In the genomic region with DNA sequence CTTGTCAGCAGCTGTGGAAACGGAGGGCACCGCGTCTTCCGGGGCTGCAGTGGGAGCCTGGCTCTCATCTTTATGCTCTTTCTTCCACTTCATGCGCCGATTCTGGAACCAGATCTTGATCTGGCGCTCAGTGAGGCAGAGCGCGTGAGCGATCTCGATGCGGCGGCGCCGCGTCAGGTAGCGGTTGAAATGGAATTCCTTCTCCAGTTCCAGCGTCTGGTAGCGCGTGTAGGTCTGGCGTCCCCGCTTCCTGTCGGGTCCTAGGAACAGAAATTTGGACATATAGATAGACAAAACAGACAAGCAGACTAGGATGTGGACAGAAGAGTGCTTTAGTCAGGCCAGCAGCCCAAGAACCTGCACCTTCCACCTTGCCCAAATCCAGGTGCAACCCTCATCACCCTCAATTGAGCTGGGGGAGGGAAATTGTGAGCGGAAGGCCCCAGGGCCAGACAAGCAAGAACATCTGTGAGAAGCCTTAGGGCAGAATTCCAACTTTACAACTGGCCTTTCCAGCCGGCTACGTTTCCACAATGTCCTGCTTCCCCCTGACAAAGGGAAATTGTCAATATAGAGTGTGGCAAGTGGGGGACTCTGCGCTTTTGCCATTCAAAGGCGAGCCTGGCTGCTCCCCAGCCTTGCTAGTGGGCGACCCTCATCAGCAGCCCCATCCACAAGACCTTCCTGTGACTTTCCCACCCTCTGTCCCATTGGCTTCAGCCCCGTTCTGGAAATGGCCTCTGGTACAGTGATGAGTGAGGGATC, we compare ENCODE assay signal across 9 mouse cellular contexts. TPM values are rescaled to one million over a fixed set of nuclear protein-coding genes. Genes with fewer than 3 reads are reported as not detected.
DNase-seq lines count a peak whose midpoint lies in the region; ATAC-seq lines count a peak whose summit lies in the region.
"Had no signal": no experiment of that assay in that cellular context is flagged by ENCODE, and none has a peak within 500 bp of the region (broad histone marks: within the 10 kb centered on the region; RNA-seq: fewer than 3 reads in every experiment).

No protein-coding gene starts in this region.

- 2% methylated on average over 30 of the region's 30 CpGs for WGBS in forebrain, embryonic 11.5 days
- 1% methylated on average over 30 of the region's 30 CpGs for WGBS in forebrain, embryonic 16.5 days
- under 1% methylated on average over 30 of the region's 30 CpGs for WGBS in neural tube, embryonic 11.5 days
- WGBS in limb, embryonic 10.5 days = under 1% methylated on average over 30 of the region's 30 CpGs

- H3K27me3 ChIP-seq in forebrain, embryonic 11.5 days (ENCODE audit: control insufficient read depth, insufficient read depth, low read length) = peaks cover 100% of the 10 kb centered on the region
- peaks cover 95% of the 10 kb centered on the region for H3K27me3 ChIP-seq in forebrain, embryonic 16.5 days (replicated peaks; ENCODE audit: control insufficient read depth, insufficient read depth, low read length)
- peaks cover 4% of the 10 kb centered on the region; the same call in 1 of the 2 replicates for H3K27me3 ChIP-seq in neural tube, embryonic 11.5 days (ENCODE audit: control insufficient read depth, insufficient read depth, low read length)
- H3K27me3 ChIP-seq in limb, embryonic 10.5 days (ENCODE audit: low read depth, poor library complexity, severe bottlenecking) = peaks cover 46% of the 10 kb centered on the region

- no peak overlapping the region for H3K9ac ChIP-seq in forebrain, embryonic 11.5 days (ENCODE audit: low read length)
- H3K9ac ChIP-seq in forebrain, embryonic 16.5 days (replicated peaks; ENCODE audit: low read depth, low read length) = no peak overlapping the region
- peak overlapping the region; percentile 99 for H3K9ac ChIP-seq in neural tube, embryonic 11.5 days (ENCODE audit: low read length)
- H3K9ac ChIP-seq: midbrain, embryonic 12.5 days had no signal

- H3K36me3 ChIP-seq in forebrain, embryonic 11.5 days (ENCODE audit: control insufficient read depth, insufficient read depth, low read length) = no peaks in the 10 kb centered on the region
- no peaks in the 10 kb centered on the region for H3K36me3 ChIP-seq in forebrain, embryonic 16.5 days (ENCODE audit: control insufficient read depth, insufficient read depth)
- H3K36me3 ChIP-seq in neural tube, embryonic 11.5 days (ENCODE audit: control insufficient read depth, insufficient read depth, low read length) = no peaks in the 10 kb centered on the region
- 0 out of 2 replicates have a peak, but pooled peaks cover 4% of the 10 kb centered on the region for H3K36me3 ChIP-seq in limb, embryonic 10.5 days
- H3K36me3 ChIP-seq: midbrain, embryonic 12.5 days had no signal

- peak; percentile 54 for DNase-seq in forebrain, embryonic 11.5 days (ENCODE audit: low spot score)
- DNase-seq in neural tube, embryonic 11.5 days (ENCODE audit: low spot score) = no peak
- DNase-seq in neural tube, embryonic 10.5 days (ENCODE audit: extremely low spot score, low spot score) = no peak
- DNase-seq in limb, embryonic 10.5 days (ENCODE audit: low spot score) = peak; percentile 73
- DNase-seq in urinary bladder, postnatal 25 days (ENCODE audit: low spot score) = peak; percentile 28
- DNase-seq in spleen, adult 18-20 months = no peak
- no peak for DNase-seq in left cerebral cortex, postnatal 14 days (ENCODE audit: low spot score in 2 of 2)

- no peak for ATAC-seq in forebrain, embryonic 11.5 days (replicated peaks; ENCODE audit: low FRiP score)
- ATAC-seq in forebrain, embryonic 16.5 days = no peak
- ATAC-seq in neural tube, embryonic 11.5 days (ENCODE audit: insufficient read depth, low FRiP score, low TSS enrichment) = no peak

- peaks cover 6% of the 10 kb centered on the region for H3K4me1 ChIP-seq in forebrain, embryonic 11.5 days (replicated peaks; ENCODE audit: control insufficient read depth, insufficient read depth, low read length)
- peaks cover 10% of the 10 kb centered on the region for H3K4me1 ChIP-seq in forebrain, embryonic 16.5 days (replicated peaks; ENCODE audit: control insufficient read depth, insufficient read depth, low read length)
- peaks cover 21% of the 10 kb centered on the region for H3K4me1 ChIP-seq in neural tube, embryonic 11.5 days (ENCODE audit: control insufficient read depth, insufficient read depth, low read length)
- H3K4me1 ChIP-seq in limb, embryonic 10.5 days = peaks cover 83% of the 10 kb centered on the region

- H3K4me2 ChIP-seq in forebrain, embryonic 11.5 days (ENCODE audit: low read depth, low read length, severe bottlenecking) = no peak overlapping the region
- no peak overlapping the region for H3K4me2 ChIP-seq in forebrain, embryonic 16.5 days (ENCODE audit: low read length)
- peak overlapping the region; percentile 99 for H3K4me2 ChIP-seq in neural tube, embryonic 11.5 days (ENCODE audit: low read depth)

- no peak overlapping the region for H3K4me3 ChIP-seq in forebrain, embryonic 11.5 days (ENCODE audit: low read depth, low read length)
- no peak overlapping the region for H3K4me3 ChIP-seq in forebrain, embryonic 16.5 days (replicated peaks; ENCODE audit: low read length)
- H3K4me3 ChIP-seq in neural tube, embryonic 11.5 days (ENCODE audit: low read depth, low read length) = peak overlapping the region; percentile 87
- peak overlapping the region; percentile 90 for H3K4me3 ChIP-seq in limb, embryonic 10.5 days

- intact Hi-C loops in left cerebral cortex, postnatal 14 days (cut with DNase I) = no loop called here

- H3K9me3 ChIP-seq in forebrain, embryonic 11.5 days (ENCODE audit: control insufficient read depth, low read length) = no peaks in the 10 kb centered on the region
- no peaks in the 10 kb centered on the region for H3K9me3 ChIP-seq in forebrain, embryonic 16.5 days (ENCODE audit: control insufficient read depth, low read length)
- H3K9me3 ChIP-seq in neural tube, embryonic 11.5 days (ENCODE audit: control insufficient read depth, low read length) = no peaks in the 10 kb centered on the region
- no peaks in the 10 kb centered on the region for H3K9me3 ChIP-seq in limb, embryonic 10.5 days (replicated peaks)
- H3K9me3 ChIP-seq: midbrain, embryonic 12.5 days had no signal

- no peak overlapping the region for H3K27ac ChIP-seq in forebrain, embryonic 11.5 days (ENCODE audit: low read depth, low read length)
- H3K27ac ChIP-seq in forebrain, embryonic 16.5 days (ENCODE audit: low read length) = no peak overlapping the region
- peak overlapping the region; percentile 100 for H3K27ac ChIP-seq in neural tube, embryonic 11.5 days (ENCODE audit: low read depth, low read length)
- H3K27ac ChIP-seq in limb, embryonic 10.5 days = peak overlapping the region; percentile 99
- H3K27ac ChIP-seq: midbrain, embryonic 12.5 days had no signal

RNA-seq across cellular contexts. Expression of a gene that starts 2.8 kb away (rescaled TPM):
- polyA plus RNA-seq in forebrain, embryonic 11.5 days (2014; fragmentation: Nextera tagmentation; extraction: Ambion mirVana) = not detected in 2 replicates
- not detected in 2 replicates for polyA plus RNA-seq in forebrain, embryonic 16.5 days (2015; fragmentation: Nextera tagmentation; extraction: Ambion mirVana)
- not detected in 2 replicates for polyA plus RNA-seq in neural tube, embryonic 11.5 days (2014; fragmentation: Nextera tagmentation; extraction: Ambion mirVana)
- 0.79 and 1.2 TPM in 2 replicates for polyA plus RNA-seq in limb, embryonic 10.5 days (2016; fragmentation: Nextera tagmentation; extraction: Ambion mirVana)
- not detected for total RNA-seq in left cerebral cortex, postnatal 14 days (2021)
- polyA plus RNA-seq: midbrain, embryonic 12.5 days had no signal

RNA-seq across cellular contexts. Expression of a gene that starts 2.8 kb away (rescaled TPM):
- not detected in 2 replicates for polyA plus RNA-seq in forebrain, embryonic 11.5 days (2014; fragmentation: Nextera tagmentation; extraction: Ambion mirVana)
- not detected in 2 replicates for polyA plus RNA-seq in forebrain, embryonic 16.5 days (2015; fragmentation: Nextera tagmentation; extraction: Ambion mirVana)
- polyA plus RNA-seq in neural tube, embryonic 11.5 days (2014; fragmentation: Nextera tagmentation; extraction: Ambion mirVana) = 20.2 TPM in 2 replicates
- 7.0 and 7.9 TPM in 2 replicates for polyA plus RNA-seq in limb, embryonic 10.5 days (2016; fragmentation: Nextera tagmentation; extraction: Ambion mirVana)
- not detected for total RNA-seq in left cerebral cortex, postnatal 14 days (2021)
- polyA plus RNA-seq: midbrain, embryonic 12.5 days had no signal

RNA-seq across cellular contexts. Expression of a gene that starts 5.7 kb away (rescaled TPM):
- polyA plus RNA-seq in forebrain, embryonic 11.5 days (2014; fragmentation: Nextera tagmentation; extraction: Ambion mirVana) = not detected in 2 replicates
- not detected in 2 replicates for polyA plus RNA-seq in forebrain, embryonic 16.5 days (2015; fragmentation: Nextera tagmentation; extraction: Ambion mirVana)
- polyA plus RNA-seq in neural tube, embryonic 11.5 days (2014; fragmentation: Nextera tagmentation; extraction: Ambion mirVana) = 61.2 and 71.3 TPM in 2 replicates
- 24.7 and 24.8 TPM in 2 replicates for polyA plus RNA-seq in limb, embryonic 10.5 days (2016; fragmentation: Nextera tagmentation; extraction: Ambion mirVana)
- not detected for total RNA-seq in left cerebral cortex, postnatal 14 days (2021)
- polyA plus RNA-seq: midbrain, embryonic 12.5 days had no signal

RNA-seq across cellular contexts. Expression of a gene that starts 7.4 kb away (rescaled TPM):
- not detected in 2 replicates for polyA plus RNA-seq in forebrain, embryonic 11.5 days (2014; fragmentation: Nextera tagmentation; extraction: Ambion mirVana)
- not detected in 2 replicates for polyA plus RNA-seq in forebrain, embryonic 16.5 days (2015; fragmentation: Nextera tagmentation; extraction: Ambion mirVana)
- 16.0 and 18.8 TPM in 2 replicates for polyA plus RNA-seq in neural tube, embryonic 11.5 days (2014; fragmentation: Nextera tagmentation; extraction: Ambion mirVana)
- 3.5 and 4.1 TPM in 2 replicates for polyA plus RNA-seq in limb, embryonic 10.5 days (2016; fragmentation: Nextera tagmentation; extraction: Ambion mirVana)
- total RNA-seq in left cerebral cortex, postnatal 14 days (2021) = not detected
- polyA plus RNA-seq: midbrain, embryonic 12.5 days had no signal

RNA-seq across cellular contexts. Expression of a gene that starts 11.6 kb away (rescaled TPM):
- not detected in 2 replicates for polyA plus RNA-seq in forebrain, embryonic 11.5 days (2014; fragmentation: Nextera tagmentation; extraction: Ambion mirVana)
- polyA plus RNA-seq in forebrain, embryonic 16.5 days (2015; fragmentation: Nextera tagmentation; extraction: Ambion mirVana) = not detected in 2 replicates
- polyA plus RNA-seq in neural tube, embryonic 11.5 days (2014; fragmentation: Nextera tagmentation; extraction: Ambion mirVana) = 53.4 and 56.5 TPM in 2 replicates
- 9.8 and 10.4 TPM in 2 replicates for polyA plus RNA-seq in limb, embryonic 10.5 days (2016; fragmentation: Nextera tagmentation; extraction: Ambion mirVana)
- not detected for total RNA-seq in left cerebral cortex, postnatal 14 days (2021)
- polyA plus RNA-seq: midbrain, embryonic 12.5 days had no signal

Comparison
In these comparisons a context has a peak if more than half of its experiments do, and no peak if none do; other contexts are left out.
1. DNase-seq: peak in forebrain, embryonic 11.5 days (single experiment), limb, embryonic 10.5 days (single experiment) and urinary bladder, postnatal 25 days (single experiment); none in neural tube, embryonic 11.5 days (single experiment), neural tube, embryonic 10.5 days (single experiment), spleen, adult 18-20 months (0 of 2) and left cerebral cortex, postnatal 14 days (0 of 2).
2. H3K27ac ChIP-seq: peak in neural tube, embryonic 11.5 days (single experiment) and limb, embryonic 10.5 days (single experiment); none in forebrain, embryonic 11.5 days (single experiment) and forebrain, embryonic 16.5 days (single experiment).
3. H3K4me3 ChIP-seq: peak in neural tube, embryonic 11.5 days (single experiment) and limb, embryonic 10.5 days (single experiment); none in forebrain, embryonic 11.5 days (single experiment) and forebrain, embryonic 16.5 days (single experiment).
4. RNA of a gene that starts 5.7 kb away (polyA plus RNA-seq): 61.2 to 71.3 TPM in neural tube, embryonic 11.5 days and 24.7 to 24.8 TPM in limb, embryonic 10.5 days; not detected in forebrain, embryonic 11.5 days and not detected in forebrain, embryonic 16.5 days; every median in the first group is over 10 times any median in the second.